Mouse (Mus musculus) ES-Bruce4 (cell line): ENCODE results near the gene Apol7a. TPM values are rescaled to one million over a fixed set of nuclear protein-coding genes. Genes with fewer than 3 reads are reported as not detected.
A peak's percentile ranks its signal among the peaks of the same experiment; 100 is the strongest.

ENCODE experiments used
- H3K27ac ChIP-seq: 2 replicates; pipeline ENCODE4 v1.5.1; 2012; ENCODE audit warnings: low read length, inconsistent platforms; ENCODE audit not compliant: insufficient read depth
- H3K27me3 ChIP-seq: 2 replicates; pipeline ENCODE4 v1.6.1; 2012; ENCODE audit warnings: mild to moderate bottlenecking, low read length, inconsistent platforms; ENCODE audit not compliant: control insufficient read depth, poor library complexity, insufficient read depth, severe bottlenecking
- H3K36me3 ChIP-seq: 2 replicates; pipeline ENCODE4 v1.6.1; 2012; ENCODE audit warnings: inconsistent platforms, mild to moderate bottlenecking, low read length, moderate library complexity; ENCODE audit not compliant: control insufficient read depth, poor library complexity, insufficient read depth, severe bottlenecking
- H3K4me1 ChIP-seq: one replicate; pipeline ENCODE4 v1.8.1; 2011; ENCODE audit warnings: low read length; ENCODE audit not compliant: control insufficient read depth, insufficient read depth
- H3K4me3 ChIP-seq: 2 replicates; pipeline ENCODE4 v1.5.1; 2011; ENCODE audit warnings: low read depth, mild to moderate bottlenecking, low read length
- H3K9ac ChIP-seq: 2 replicates; pipeline ENCODE4 v1.6.1; 2012; ENCODE audit warnings: low read depth, mild to moderate bottlenecking, inconsistent platforms; ENCODE audit not compliant: poor library complexity, severe bottlenecking
- H3K9me3 ChIP-seq: replicated peaks from 2 replicates; pipeline ENCODE4 v1.6.1; 2012; ENCODE audit warnings: mild to moderate bottlenecking, low read length, inconsistent platforms; ENCODE audit not compliant: control insufficient read depth, poor library complexity, insufficient read depth, severe bottlenecking
- CTCF ChIP-seq: IDR thresholded peaks from one replicate; pipeline ENCODE4 v1.8.1; 2011; ENCODE audit warnings: low read depth, low read length
- EP300 ChIP-seq: IDR thresholded peaks from 2 replicates; pipeline ENCODE4 v1.6.1; 2011; ENCODE audit warnings: low read depth, low read length; ENCODE audit not compliant: insufficient read depth
- POLR2A ChIP-seq: IDR thresholded peaks from one replicate; pipeline ENCODE4 v1.8.1; 2011; ENCODE audit warnings: low read length; ENCODE audit not compliant: insufficient read depth
- polyA plus RNA-seq: library from polyadenylated mRNA; stranded (reverse); fragments of >200 nt; gene quantifications from 2 replicates; pipeline ENCODE4 v1.2.4, GENCODE M21; 2011; ENCODE audit warnings: low read depth; ENCODE audit not compliant: missing spikeins, insufficient read depth, insufficient read length

Apol7a gene
- polyA plus RNA-seq, 1 experiment: not detected

GRCm38 (mm10) chr15:77342962-77343526 lies 55.9 kb downstream of the Apol7a start:
- Histone ChIP-seq H3K27ac (0 out of 2 replicates have a peak overlapping the region, but pooled peaks have one; percentile 17), H3K4me1 (peaks cover 2% of the 10 kb centered on the region), H3K36me3 (no peaks in the 10 kb centered on the region), H3K9me3 (no peaks in the 10 kb centered on the region), H3K4me3 (peak overlapping the region; percentile 63), H3K9ac (peak overlapping the region; percentile 46), H3K27me3 (no peaks in the 10 kb centered on the region)
- no peak for TF ChIP-seq EP300
- TF ChIP-seq CTCF: no peak
- TF ChIP-seq POLR2A: no peak

GRCm38 (mm10) chr15:77342005-77342404 lies 56.9 kb downstream of the Apol7a start:
- Histone ChIP-seq H3K27me3 (no peaks in the 10 kb centered on the region), H3K36me3 (no peaks in the 10 kb centered on the region), H3K9ac (no peak overlapping the region), H3K9me3 (no peaks in the 10 kb centered on the region), H3K4me3 (no peak overlapping the region), H3K4me1 (peaks cover 2% of the 10 kb centered on the region), H3K27ac (no peak overlapping the region)
- no peak for TF ChIP-seq EP300
- peak; percentile 78 for TF ChIP-seq CTCF

DNA sequence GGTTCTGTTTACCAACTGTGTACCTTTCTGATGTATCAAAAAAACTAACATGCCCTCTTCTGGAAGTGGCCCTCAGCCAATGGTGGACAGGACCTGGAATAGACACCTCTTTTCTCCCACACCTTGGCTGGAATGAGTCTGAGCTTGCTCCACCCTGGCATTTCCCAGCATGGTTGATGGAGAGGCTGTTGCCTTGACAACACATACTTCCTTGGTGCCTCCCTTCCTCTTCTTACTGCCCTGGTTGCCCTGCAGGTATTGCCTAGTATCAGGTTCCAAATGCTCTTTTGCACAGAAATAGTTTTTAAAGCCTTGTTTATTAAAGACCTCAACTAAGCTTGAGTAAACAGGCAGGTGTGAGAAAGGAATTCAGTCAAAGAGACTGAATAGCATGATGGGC lies 58.3 kb downstream of the Apol7a start:
- Histone ChIP-seq H3K4me1 (peaks cover 4% of the 10 kb centered on the region), H3K36me3 (no peaks in the 10 kb centered on the region), H3K27me3 (no peaks in the 10 kb centered on the region), H3K27ac (peak overlapping the region; percentile 80; the same call in 1 of the 2 replicates), H3K9me3 (no peaks in the 10 kb centered on the region), H3K4me3 (no peak overlapping the region), H3K9ac (no peak overlapping the region)
- TF ChIP-seq CTCF: no peak
- TF ChIP-seq EP300: no peak
- TF ChIP-seq POLR2A: no peak

DNA sequence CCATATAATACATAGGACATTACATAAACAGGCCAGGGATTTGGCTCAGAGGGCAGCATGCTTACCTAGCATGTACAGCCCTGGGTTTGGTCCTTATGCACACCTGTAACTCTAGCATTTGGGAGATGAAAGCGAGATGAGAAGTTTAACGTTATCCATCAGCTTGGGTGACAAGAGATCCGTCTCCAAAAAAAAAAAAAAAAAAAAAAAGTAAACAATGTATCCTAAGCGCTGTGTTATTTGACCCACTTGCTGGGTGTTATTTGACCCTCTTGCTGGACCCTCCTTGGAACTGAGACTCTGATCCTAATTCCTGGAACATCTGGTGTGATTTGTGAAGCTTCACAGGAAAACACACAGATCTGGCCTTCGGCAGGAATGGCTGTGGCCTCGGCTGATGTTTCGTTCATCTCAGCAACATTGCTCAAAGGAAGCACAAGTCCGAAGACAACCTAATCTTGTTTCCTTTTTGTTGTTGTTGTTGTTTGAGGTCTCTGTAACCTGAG lies 59.9 kb downstream of the Apol7a start:
- H3K4me3 ChIP-seq: no peak overlapping the region
- H3K9me3 ChIP-seq: no peaks in the 10 kb centered on the region
- no peak overlapping the region for H3K9ac ChIP-seq
- TF ChIP-seq EP300 (peak; percentile 40; the same call in 1 of the 2 replicates), CTCF (no peak), POLR2A (no peak)
- peak overlapping the region; percentile 85 for H3K27ac ChIP-seq
- H3K36me3 ChIP-seq: no peaks in the 10 kb centered on the region
- no peaks in the 10 kb centered on the region for H3K27me3 ChIP-seq
- H3K4me1 ChIP-seq: peaks cover 6% of the 10 kb centered on the region

DNA sequence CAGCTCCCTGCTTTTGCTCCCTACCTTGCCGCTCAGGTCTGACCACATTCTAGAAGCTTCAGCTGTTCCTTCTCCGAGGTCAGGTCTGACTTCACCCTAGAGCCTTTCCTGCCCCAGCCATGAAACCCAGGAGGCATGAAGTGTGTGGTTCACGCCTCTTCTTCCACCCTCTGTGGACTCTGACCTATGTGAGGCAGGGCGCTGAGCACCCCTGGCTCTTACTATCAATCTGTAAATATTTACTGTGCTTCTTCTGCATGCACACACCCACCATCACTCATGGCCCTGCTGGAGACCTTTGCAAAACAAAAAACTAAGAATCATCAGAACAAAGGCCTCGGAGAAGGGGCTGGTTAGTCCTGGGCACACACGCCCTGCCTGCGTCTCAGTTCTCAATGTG lies 60.5 kb downstream of the Apol7a start:
- no peak overlapping the region for H3K9ac ChIP-seq
- H3K27me3 ChIP-seq: no peaks in the 10 kb centered on the region
- H3K36me3 ChIP-seq: no peaks in the 10 kb centered on the region
- peak overlapping the region; percentile 85 for H3K27ac ChIP-seq
- H3K4me3 ChIP-seq: peak overlapping the region; percentile 31
- no peak for TF ChIP-seq POLR2A
- peak; percentile 80; the same call in 1 of the 2 replicates for TF ChIP-seq EP300
- H3K9me3 ChIP-seq: no peaks in the 10 kb centered on the region
- H3K4me1 ChIP-seq: peaks cover 8% of the 10 kb centered on the region

Other genes with a start within 250 kb of the Apol7a start
- gene Rbfox2, start 92.1 kb downstream of the Apol7a start, polyA plus RNA-seq: 78.1 and 78.3 TPM in 2 replicates
- not detected in 2 replicates for gene Apol9a, start 12.0 kb upstream of the Apol7a start, polyA plus RNA-seq
- not detected in 2 replicates for gene Apol7b, start 48.4 kb upstream of the Apol7a start, polyA plus RNA-seq
- not detected in 2 replicates for gene Apol10a, start 77.9 kb upstream of the Apol7a start, polyA plus RNA-seq
- not detected in 2 replicates for gene Apol11a, start 109.2 kb upstream of the Apol7a start, polyA plus RNA-seq
- not detected in 2 replicates for gene Apol7c, start 134.2 kb upstream of the Apol7a start, polyA plus RNA-seq
- not detected in 2 replicates for gene 1700025B11Rik, start 162.8 kb upstream of the Apol7a start, polyA plus RNA-seq
- not detected in 2 replicates for gene Apol10b, start 197.0 kb upstream of the Apol7a start, polyA plus RNA-seq
- not detected in 2 replicates for gene Gm36245, start 200.1 kb upstream of the Apol7a start, polyA plus RNA-seq
- gene Apol11b, start 244.2 kb upstream of the Apol7a start, polyA plus RNA-seq: not detected in 2 replicates